Mouse (Mus musculus) spleen, postnatal 36 days (tissue): ENCODE results near the gene Ash1l.
A peak's percentile ranks its signal among the peaks of the same experiment; 100 is the strongest.
"Not testable (repeated sequence)": the region's sequence is repeated elsewhere in the genome, so short reads cannot be mapped to it uniquely, and the experiment has no call there.

Experiments
- DNase-seq, 2 experiments: peaks; one replicate each; pipeline ENCODE4 v3.0.0; 2022; ENCODE audit warnings: low spot score in 2 of 2, mixed read lengths in 1 of 2

The Ash1l gene

GRCm38 (mm10) chr3:88953736-88954135, 3.3 kb downstream of the Ash1l start:
- DNase-seq = no peak

GRCm38 (mm10) chr3:88963211-88963610, 12.8 kb downstream of the Ash1l start:
- DNase-seq = not testable (repeated sequence)

GRCm38 (mm10) chr3:88975012-88975411, 24.6 kb downstream of the Ash1l start:
- DNase-seq = no peak

- DNase-seq = no peak
Measured at GRCm38 (mm10) chr3:88981206-88982010, 31.0 kb downstream of the Ash1l start.

- no peak for DNase-seq
Measured at GRCm38 (mm10) chr3:88983921-88984381, 33.5 kb downstream of the Ash1l start.

GRCm38 (mm10) chr3:88992793-88993192, 42.4 kb downstream of the Ash1l start:
- no peak for DNase-seq

- no peak for DNase-seq
Measured at GRCm38 (mm10) chr3:89001536-89001935, 51.1 kb downstream of the Ash1l start.

GRCm38 (mm10) chr3:89030896-89031295, 80.5 kb downstream of the Ash1l start:
- not testable (repeated sequence) for DNase-seq

- DNase-seq = no peak
Measured at GRCm38 (mm10) chr3:89043359-89043758, 92.9 kb downstream of the Ash1l start.

GRCm38 (mm10) chr3:89058361-89058760, 107.9 kb downstream of the Ash1l start:
- DNase-seq = no peak

- peak; percentile 7 to 10 for DNase-seq
Measured at GRCm38 (mm10) chr3:89058783-89059182, 108.4 kb downstream of the Ash1l start.

GRCm38 (mm10) chr3:89061696-89062095, 111.3 kb downstream of the Ash1l start:
- DNase-seq = no peak

- DNase-seq = no peak
Measured at GRCm38 (mm10) chr3:89067265-89067664, 116.8 kb downstream of the Ash1l start.

- no peak for DNase-seq
Measured at GRCm38 (mm10) chr3:89077383-89077782, 127.0 kb downstream of the Ash1l start.

GRCm38 (mm10) chr3:89082287-89082686, 131.9 kb downstream of the Ash1l start:
- not testable (repeated sequence) for DNase-seq

- DNase-seq = no peak
Measured at GRCm38 (mm10) chr3:89084133-89084532, 133.7 kb downstream of the Ash1l start.

GRCm38 (mm10) chr3:89084654-89085190, 134.3 kb downstream of the Ash1l start:
- DNase-seq = no peak

- peak; percentile 76 to 86 for DNase-seq
Measured at GRCm38 (mm10) chr3:89087338-89088110, 137.1 kb downstream of the Ash1l start.

- no peak for DNase-seq
Measured at GRCm38 (mm10) chr3:89088974-89089373, 138.6 kb downstream of the Ash1l start.

GRCm38 (mm10) chr3:89089882-89090591, 139.6 kb downstream of the Ash1l start:
- peak; percentile 91 to 93 for DNase-seq
